Mouse (Mus musculus): ENCODE measurements around the gene Armh3.

DNA sequence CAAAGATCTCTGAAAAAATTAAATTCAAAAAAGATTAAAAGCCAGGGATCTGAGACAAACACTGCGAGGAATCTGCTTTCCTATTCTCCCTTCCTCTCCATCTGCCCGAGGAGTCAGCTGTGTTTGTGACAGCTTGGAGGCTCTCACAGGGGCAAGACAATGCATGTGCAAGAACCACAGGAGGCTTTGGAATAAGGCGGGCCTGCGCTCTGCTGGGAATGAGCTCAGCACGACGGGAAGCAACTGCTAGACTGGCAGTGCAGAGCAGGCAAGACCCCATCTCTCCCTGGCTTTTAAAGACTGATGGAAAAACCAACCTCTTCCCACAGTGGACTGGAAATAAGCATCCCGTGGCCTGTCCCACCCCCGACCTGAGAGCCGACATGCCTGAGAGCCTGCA, 60.8 kb downstream of the Armh3 start:
- TF ChIP-seq EP300 (IDR thresholded peaks at IDR 0.05; ENCODE audit: low read length): no peak
- no peak for TF ChIP-seq CTCF (conservative IDR thresholded peaks at IDR 0.05 in 1 of 2, IDR thresholded peaks at IDR 0.05 in 1 of 2; ENCODE audit: low read depth in 2 of 2, low read length in 2 of 2)
- TF ChIP-seq HCFC1 (IDR thresholded peaks at IDR 0.05; ENCODE audit: low read depth, low read length): no peak
- TF ChIP-seq BHLHE40 (IDR thresholded peaks at IDR 0.05; ENCODE audit: low read depth, low read length): no peak
- TF ChIP-seq POLR2A (IDR thresholded peaks at IDR 0.05; ENCODE audit: low read depth, low read length): no peak
- TF ChIP-seq MAX (IDR thresholded peaks at IDR 0.05; ENCODE audit: low read length): no peak
- TF ChIP-seq RCOR1 (conservative IDR thresholded peaks at IDR 0.05; ENCODE audit: low read depth, low read length): no peak
- no peak for TF ChIP-seq MYC (IDR thresholded peaks at IDR 0.05; ENCODE audit: low read depth, low read length)
- no peak for TF ChIP-seq USF1 (IDR thresholded peaks at IDR 0.05; ENCODE audit: low read depth, low read length)
- no peak for TF ChIP-seq ZC3H11A (IDR thresholded peaks at IDR 0.05; ENCODE audit: low read depth, low read length)

All from CH12.LX (cell line).